Mouse (Mus musculus): ENCODE measurements around the gene Tbxas1. TPM values are rescaled to one million over a fixed set of nuclear protein-coding genes. Genes with fewer than 3 reads are reported as not detected.
A peak's percentile ranks its signal among the peaks of the same experiment; 100 is the strongest.

Gene Tbxas1
- polyA plus RNA-seq, 1 experiment from 2014 or later = 1.1 TPM

GRCm38 (mm10) chr6:39058936-39059335 lies 183.7 kb downstream of the Tbxas1 start:
- ATAC-seq (ENCODE audit: insufficient number of reproducible peaks, insufficient read depth, low FRiP score, low TSS enrichment, low read depth) = no peak
- Histone ChIP-seq H3K9me3 (no peaks in the 10 kb centered on the region), H3K27me3 (0 out of 2 replicates have a peak, but pooled peaks cover 3% of the 10 kb centered on the region), H3K4me1 (peaks cover 7% of the 10 kb centered on the region; the same call in 1 of the 2 replicates), H3K27ac (no peak overlapping the region), H3K36me3 (no peaks in the 10 kb centered on the region), H3K4me2 (no peak overlapping the region), H3K9ac (no peak overlapping the region), H3K4me3 (no peak overlapping the region)
- 77% methylated on average over 3 of the region's 3 CpGs for WGBS

- Histone ChIP-seq H3K9me3 (no peaks in the 10 kb centered on the region), H3K27me3 (0 out of 2 replicates have a peak, but pooled peaks cover 3% of the 10 kb centered on the region), H3K36me3 (no peaks in the 10 kb centered on the region), H3K4me2 (no peak overlapping the region), H3K9ac (no peak overlapping the region), H3K4me3 (no peak overlapping the region), H3K27ac (no peak overlapping the region), H3K4me1 (0 out of 2 replicates have a peak, but pooled peaks cover 2% of the 10 kb centered on the region)
- no peak for ATAC-seq (ENCODE audit: insufficient number of reproducible peaks, insufficient read depth, low FRiP score, low TSS enrichment, low read depth)
- WGBS = 81% methylated on average over 12 of the region's 12 CpGs
These were observed 184.6 kb downstream of the Tbxas1 start for GRCm38 (mm10) chr6:39059547-39060497.

DNA sequence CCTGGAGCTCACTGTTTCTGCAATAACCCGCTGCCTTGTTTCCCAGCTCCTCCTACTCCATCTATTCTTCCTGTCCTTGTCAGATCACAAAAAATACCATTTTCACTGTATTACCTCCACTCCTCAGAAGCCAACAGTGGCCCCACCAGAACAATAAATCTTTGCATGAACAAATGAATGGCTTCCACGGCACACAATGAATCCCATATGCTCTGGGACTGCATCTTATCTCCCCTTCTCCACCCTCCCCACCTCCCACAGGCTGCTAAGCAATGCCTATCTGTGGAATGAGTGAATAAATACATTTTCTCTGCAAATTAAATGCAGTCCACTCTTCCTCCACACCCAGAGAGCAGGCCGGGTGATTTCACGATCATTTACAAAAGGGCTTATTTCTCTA lies 186.0 kb downstream of the Tbxas1 start:
- Histone ChIP-seq H3K4me1 (no peaks in the 10 kb centered on the region), H3K27ac (no peak overlapping the region), H3K9ac (no peak overlapping the region), H3K27me3 (0 out of 2 replicates have a peak, but pooled peaks cover 3% of the 10 kb centered on the region), H3K36me3 (no peaks in the 10 kb centered on the region), H3K4me2 (no peak overlapping the region), H3K9me3 (no peaks in the 10 kb centered on the region), H3K4me3 (no peak overlapping the region)
- no peak for ATAC-seq (ENCODE audit: insufficient number of reproducible peaks, insufficient read depth, low FRiP score, low TSS enrichment, low read depth)
- WGBS = 53% methylated on average over 4 of the region's 4 CpGs

DNA sequence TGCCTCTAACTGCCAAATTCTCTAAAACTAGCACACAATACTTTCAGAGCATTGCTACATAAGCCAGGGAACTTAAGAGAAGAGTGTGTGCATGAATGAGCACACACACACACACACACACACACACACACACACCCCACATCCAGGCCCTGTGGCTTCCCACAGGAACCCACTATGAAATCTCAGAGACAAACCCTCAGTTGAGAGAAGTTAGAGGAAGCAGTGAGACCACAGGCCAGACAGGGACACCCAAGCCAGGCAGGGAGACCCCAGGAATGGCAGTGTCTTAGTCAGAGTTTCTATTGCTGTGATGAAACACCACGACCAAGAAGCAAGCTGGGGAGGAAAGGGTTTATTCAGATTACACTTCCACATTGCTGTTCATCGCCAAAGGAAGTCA lies 188.3 kb downstream of the Tbxas1 start:
- WGBS = 32% methylated on average over 2 of the region's 2 CpGs
- no peak overlapping the region for H3K4me2 ChIP-seq
- H3K4me3 ChIP-seq = no peak overlapping the region
- no peaks in the 10 kb centered on the region for H3K4me1 ChIP-seq
- no peaks in the 10 kb centered on the region for H3K9me3 ChIP-seq
- no peaks in the 10 kb centered on the region for H3K36me3 ChIP-seq
- 0 out of 2 replicates have a peak, but pooled peaks cover 3% of the 10 kb centered on the region for H3K27me3 ChIP-seq
- no peak overlapping the region for H3K27ac ChIP-seq
- no peak overlapping the region for H3K9ac ChIP-seq
- ATAC-seq (ENCODE audit: insufficient number of reproducible peaks, insufficient read depth, low FRiP score, low TSS enrichment, low read depth) = no peak

- Histone ChIP-seq H3K27me3 (no peaks in the 10 kb centered on the region), H3K27ac (no peak overlapping the region), H3K36me3 (no peaks in the 10 kb centered on the region), H3K4me1 (no peaks in the 10 kb centered on the region), H3K9me3 (no peaks in the 10 kb centered on the region), H3K9ac (peak overlapping the region; percentile 22; the same call in 1 of the 2 replicates), H3K4me2 (no peak overlapping the region), H3K4me3 (no peak overlapping the region)
- WGBS = 49% methylated on average over 12 of the region's 12 CpGs
- no peak; the same call in 1 of the 2 replicates for ATAC-seq (ENCODE audit: insufficient number of reproducible peaks, insufficient read depth, low FRiP score, low TSS enrichment, low read depth)
These were observed 191.9 kb downstream of the Tbxas1 start for GRCm38 (mm10) chr6:39066935-39067578.

- Histone ChIP-seq H3K27ac (no peak overlapping the region), H3K4me3 (no peak overlapping the region), H3K4me2 (no peak overlapping the region), H3K9ac (no peak overlapping the region), H3K36me3 (no peaks in the 10 kb centered on the region), H3K9me3 (no peaks in the 10 kb centered on the region), H3K4me1 (peaks cover 6% of the 10 kb centered on the region; the same call in 1 of the 2 replicates), H3K27me3 (no peaks in the 10 kb centered on the region)
- ATAC-seq (ENCODE audit: insufficient number of reproducible peaks, insufficient read depth, low FRiP score, low TSS enrichment, low read depth) = no peak
- WGBS = 23% methylated on average over 5 of the region's 5 CpGs
These were observed 197.5 kb downstream of the Tbxas1 start for GRCm38 (mm10) chr6:39072664-39073063.

GRCm38 (mm10) chr6:39074186-39074585 lies 199.0 kb downstream of the Tbxas1 start:
- Histone ChIP-seq H3K27ac (no peak overlapping the region), H3K27me3 (no peaks in the 10 kb centered on the region), H3K36me3 (no peaks in the 10 kb centered on the region), H3K4me1 (peaks cover 6% of the 10 kb centered on the region; the same call in 1 of the 2 replicates), H3K9me3 (no peaks in the 10 kb centered on the region), H3K4me3 (no peak overlapping the region), H3K9ac (no peak overlapping the region), H3K4me2 (no peak overlapping the region)
- ATAC-seq (ENCODE audit: insufficient number of reproducible peaks, insufficient read depth, low FRiP score, low TSS enrichment, low read depth) = no peak

- H3K9ac ChIP-seq = no peak overlapping the region
- H3K36me3 ChIP-seq = no peaks in the 10 kb centered on the region
- no peak overlapping the region for H3K27ac ChIP-seq
- H3K4me1 ChIP-seq = peaks cover 6% of the 10 kb centered on the region; the same call in 1 of the 2 replicates
- ATAC-seq (ENCODE audit: insufficient number of reproducible peaks, insufficient read depth, low FRiP score, low TSS enrichment, low read depth) = no peak
- no peaks in the 10 kb centered on the region for H3K9me3 ChIP-seq
- no peak overlapping the region for H3K4me3 ChIP-seq
- H3K27me3 ChIP-seq = no peaks in the 10 kb centered on the region
- no peak overlapping the region for H3K4me2 ChIP-seq
These were observed 201.3 kb downstream of the Tbxas1 start for GRCm38 (mm10) chr6:39076498-39076897.

GRCm38 (mm10) chr6:39104631-39105030 lies 229.4 kb downstream of the Tbxas1 start:
- Histone ChIP-seq H3K4me1 (no peaks in the 10 kb centered on the region), H3K27me3 (no peaks in the 10 kb centered on the region), H3K4me3 (no peak overlapping the region), H3K36me3 (no peaks in the 10 kb centered on the region), H3K4me2 (no peak overlapping the region), H3K9ac (no peak overlapping the region), H3K27ac (no peak overlapping the region), H3K9me3 (no peaks in the 10 kb centered on the region)
- ATAC-seq (ENCODE audit: insufficient number of reproducible peaks, insufficient read depth, low FRiP score, low TSS enrichment, low read depth) = no peak
- WGBS = 84% methylated on average over 4 of the region's 4 CpGs

- WGBS = 65% methylated on average over 2 of the region's 2 CpGs
- Histone ChIP-seq H3K4me3 (no peak overlapping the region), H3K27me3 (no peaks in the 10 kb centered on the region), H3K4me2 (no peak overlapping the region), H3K27ac (no peak overlapping the region), H3K4me1 (no peaks in the 10 kb centered on the region), H3K9ac (no peak overlapping the region), H3K36me3 (no peaks in the 10 kb centered on the region), H3K9me3 (no peaks in the 10 kb centered on the region)
- ATAC-seq (ENCODE audit: insufficient number of reproducible peaks, insufficient read depth, low FRiP score, low TSS enrichment, low read depth) = no peak
These were observed 231.6 kb downstream of the Tbxas1 start for GRCm38 (mm10) chr6:39106812-39107211.

DNA sequence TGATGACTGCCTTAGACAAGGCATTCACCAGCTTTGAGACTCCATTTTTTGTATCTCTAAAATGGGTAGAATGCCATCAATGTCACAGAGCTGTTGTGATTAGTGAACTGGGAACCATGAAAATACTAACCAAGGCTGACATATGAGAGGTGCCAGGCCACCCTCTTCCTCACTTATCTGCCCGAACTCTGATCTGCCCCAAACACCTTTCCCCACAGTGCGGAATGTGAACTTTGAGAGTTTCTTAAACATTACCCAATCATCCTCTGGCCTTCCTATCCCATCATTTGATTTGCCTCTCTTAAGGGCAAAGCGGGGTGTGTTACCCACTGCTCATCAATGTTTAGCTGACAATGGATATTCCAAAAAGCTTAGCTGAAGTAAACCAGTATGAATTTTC lies 237.5 kb downstream of the Tbxas1 start:
- Histone ChIP-seq H3K27ac (no peak overlapping the region), H3K9ac (no peak overlapping the region), H3K9me3 (no peaks in the 10 kb centered on the region), H3K4me3 (no peak overlapping the region), H3K36me3 (no peaks in the 10 kb centered on the region), H3K27me3 (peaks cover 34% of the 10 kb centered on the region), H3K4me2 (no peak overlapping the region), H3K4me1 (peaks cover 4% of the 10 kb centered on the region; the same call in 1 of the 2 replicates)
- 90% methylated on average over 3 of the region's 3 CpGs for WGBS
- ATAC-seq (ENCODE audit: insufficient number of reproducible peaks, insufficient read depth, low FRiP score, low TSS enrichment, low read depth) = no peak
